Mouse (Mus musculus) forebrain, embryonic 16.5 days (tissue): ENCODE results near the gene Itga1. TPM values are rescaled to one million over a fixed set of nuclear protein-coding genes. Genes with fewer than 3 reads are reported as not detected.

Source experiments
- ATAC-seq: fragments of 200-750 bp; cut with Nextera tagmentation; 2 replicates; pipeline ENCODE4 v1.8.0; 2017; ENCODE audit warnings: mild to moderate bottlenecking, moderate library complexity
- H3K27ac ChIP-seq: fragments of 300-500 bp; sonication (generic); 2 replicates; pipeline ENCODE4 v1.5.1; 2014; ENCODE audit warnings: low read length, control low read depth
- H3K27me3 ChIP-seq: fragments of 300-500 bp; sonication (generic); replicated peaks from 2 replicates; pipeline ENCODE4 v1.6.1; 2014; ENCODE audit warnings: low read length; ENCODE audit not compliant: control insufficient read depth, insufficient read depth
- H3K36me3 ChIP-seq: fragments of 300-500 bp; sonication (generic); 2 replicates; pipeline ENCODE4 v1.6.1; 2014; ENCODE audit not compliant: control insufficient read depth, insufficient read depth
- H3K4me1 ChIP-seq: fragments of 300-500 bp; sonication (generic); replicated peaks from 2 replicates; pipeline ENCODE4 v1.6.1; 2014; ENCODE audit warnings: low read length; ENCODE audit not compliant: control insufficient read depth, insufficient read depth
- H3K4me2 ChIP-seq: fragments of 300-500 bp; sonication (generic); 2 replicates; pipeline ENCODE4 v1.6.1; 2014; ENCODE audit warnings: mild to moderate bottlenecking, low read length, control low read depth
- H3K4me3 ChIP-seq: fragments of 300-500 bp; sonication (generic); replicated peaks from 2 replicates; pipeline ENCODE4 v1.5.1; 2014; ENCODE audit warnings: mild to moderate bottlenecking, low read length, control low read depth
- H3K9ac ChIP-seq: fragments of 300-500 bp; sonication (generic); replicated peaks from 2 replicates; pipeline ENCODE4 v1.6.1; 2014; ENCODE audit warnings: low read depth, low read length, control low read depth
- H3K9me3 ChIP-seq: fragments of 300-500 bp; sonication (generic); 2 replicates; pipeline ENCODE4 v1.6.1; 2016; ENCODE audit warnings: low read length; ENCODE audit not compliant: control insufficient read depth
- WGBS: fragments of 180-500 bp; shearing (Covaris S2); extraction: QIAGEN DNeasy Blood & Tissue Kit; methylation state at CpG from one replicate; pipeline ENCODE4 v1.1.7; 2014; 5-methylcytosine and 5-hydroxymethylcytosine counted together
- polyA plus RNA-seq: library from polyadenylated mRNA; unstranded; fragments of >200 nt; fragmentation: Nextera tagmentation; extraction: Ambion mirVana; gene quantifications from 2 replicates; pipeline ENCODE4 v1.2.1, GENCODE M21; 2015

Gene Itga1
- polyA plus RNA-seq, 1 experiment from 2014 or later: 6.6 TPM

- Histone ChIP-seq H3K4me2 (no peak overlapping the region), H3K36me3 (no peaks in the 10 kb centered on the region), H3K4me3 (no peak overlapping the region), H3K27ac (no peak overlapping the region), H3K4me1 (no peaks in the 10 kb centered on the region), H3K9ac (no peak overlapping the region), H3K9me3 (no peaks in the 10 kb centered on the region), H3K27me3 (no peaks in the 10 kb centered on the region)
- 90% methylated on average over 2 of the region's 2 CpGs for WGBS
- ATAC-seq: no peak
Observed at GRCm38 (mm10) chr13:115130035-115130434, 28.3 kb upstream of the Itga1 start.

- H3K36me3 ChIP-seq: no peaks in the 10 kb centered on the region
- H3K9me3 ChIP-seq: no peaks in the 10 kb centered on the region
- no peak overlapping the region for H3K4me3 ChIP-seq
- H3K4me2 ChIP-seq: no peak overlapping the region
- H3K27me3 ChIP-seq: no peaks in the 10 kb centered on the region
- H3K9ac ChIP-seq: no peak overlapping the region
- H3K4me1 ChIP-seq: no peaks in the 10 kb centered on the region
- no peak for ATAC-seq
- no peak overlapping the region for H3K27ac ChIP-seq
- 57% methylated on average over 1 of the region's 1 CpGs for WGBS
Observed at GRCm38 (mm10) chr13:115127826-115128225, 26.1 kb upstream of the Itga1 start.

GRCm38 (mm10) chr13:115126534-115126933, 24.8 kb upstream of the Itga1 start:
- Histone ChIP-seq H3K9ac (no peak overlapping the region), H3K4me1 (no peaks in the 10 kb centered on the region), H3K27me3 (no peaks in the 10 kb centered on the region), H3K4me3 (no peak overlapping the region), H3K9me3 (no peaks in the 10 kb centered on the region), H3K27ac (no peak overlapping the region), H3K36me3 (no peaks in the 10 kb centered on the region), H3K4me2 (no peak overlapping the region)
- 98% methylated on average over 2 of the region's 2 CpGs for WGBS
- no peak for ATAC-seq

GRCm38 (mm10) chr13:115125130-115125529, 23.4 kb upstream of the Itga1 start:
- WGBS: 78% methylated on average over 4 of the region's 4 CpGs
- H3K9me3 ChIP-seq: no peaks in the 10 kb centered on the region
- ATAC-seq: no peak
- no peaks in the 10 kb centered on the region for H3K36me3 ChIP-seq
- H3K27me3 ChIP-seq: no peaks in the 10 kb centered on the region
- H3K27ac ChIP-seq: no peak overlapping the region
- no peak overlapping the region for H3K9ac ChIP-seq
- H3K4me1 ChIP-seq: no peaks in the 10 kb centered on the region
- H3K4me3 ChIP-seq: no peak overlapping the region
- H3K4me2 ChIP-seq: no peak overlapping the region

- ATAC-seq: no peak
- WGBS: 82% methylated on average over 1 of the region's 1 CpGs
- no peak overlapping the region for H3K4me3 ChIP-seq
- H3K4me2 ChIP-seq: no peak overlapping the region
- no peaks in the 10 kb centered on the region for H3K27me3 ChIP-seq
- no peak overlapping the region for H3K27ac ChIP-seq
- H3K4me1 ChIP-seq: no peaks in the 10 kb centered on the region
- no peaks in the 10 kb centered on the region for H3K9me3 ChIP-seq
- H3K36me3 ChIP-seq: no peaks in the 10 kb centered on the region
- no peak overlapping the region for H3K9ac ChIP-seq
Observed at GRCm38 (mm10) chr13:115124521-115124920, 22.8 kb upstream of the Itga1 start.

GRCm38 (mm10) chr13:115118756-115119155, 17.0 kb upstream of the Itga1 start:
- Histone ChIP-seq H3K4me3 (no peak overlapping the region), H3K36me3 (no peaks in the 10 kb centered on the region), H3K4me1 (no peaks in the 10 kb centered on the region), H3K27ac (no peak overlapping the region), H3K9me3 (no peaks in the 10 kb centered on the region), H3K9ac (no peak overlapping the region), H3K4me2 (no peak overlapping the region), H3K27me3 (no peaks in the 10 kb centered on the region)
- WGBS: 53% methylated on average over 5 of the region's 5 CpGs
- ATAC-seq: no peak

- no peak for ATAC-seq
- no peak overlapping the region for H3K9ac ChIP-seq
- H3K36me3 ChIP-seq: no peaks in the 10 kb centered on the region
- no peak overlapping the region for H3K4me3 ChIP-seq
- no peaks in the 10 kb centered on the region for H3K27me3 ChIP-seq
- no peaks in the 10 kb centered on the region for H3K4me1 ChIP-seq
- H3K9me3 ChIP-seq: no peaks in the 10 kb centered on the region
- 87% methylated on average over 3 of the region's 3 CpGs for WGBS
- no peak overlapping the region for H3K4me2 ChIP-seq
- H3K27ac ChIP-seq: no peak overlapping the region
Observed at GRCm38 (mm10) chr13:115118195-115118594, 16.4 kb upstream of the Itga1 start.

- 95% methylated on average over 3 of the region's 3 CpGs for WGBS
- ATAC-seq: no peak
- H3K9ac ChIP-seq: no peak overlapping the region
- H3K36me3 ChIP-seq: no peaks in the 10 kb centered on the region
- H3K9me3 ChIP-seq: no peaks in the 10 kb centered on the region
- no peak overlapping the region for H3K4me2 ChIP-seq
- no peaks in the 10 kb centered on the region for H3K4me1 ChIP-seq
- H3K27ac ChIP-seq: no peak overlapping the region
- no peak overlapping the region for H3K4me3 ChIP-seq
- H3K27me3 ChIP-seq: no peaks in the 10 kb centered on the region
Observed at GRCm38 (mm10) chr13:115116930-115117621, 15.3 kb upstream of the Itga1 start.

- Histone ChIP-seq H3K36me3 (no peaks in the 10 kb centered on the region), H3K27me3 (no peaks in the 10 kb centered on the region), H3K4me2 (no peak overlapping the region), H3K9ac (no peak overlapping the region), H3K9me3 (no peaks in the 10 kb centered on the region), H3K27ac (no peak overlapping the region), H3K4me3 (no peak overlapping the region), H3K4me1 (no peaks in the 10 kb centered on the region)
- no peak for ATAC-seq
- WGBS: 93% methylated on average over 4 of the region's 4 CpGs
Observed at GRCm38 (mm10) chr13:115109628-115110027, 7.9 kb upstream of the Itga1 start.

- no peak overlapping the region for H3K4me2 ChIP-seq
- H3K4me1 ChIP-seq: no peaks in the 10 kb centered on the region
- no peak overlapping the region for H3K9ac ChIP-seq
- no peaks in the 10 kb centered on the region for H3K27me3 ChIP-seq
- H3K9me3 ChIP-seq: no peaks in the 10 kb centered on the region
- 85% methylated on average over 8 of the region's 8 CpGs for WGBS
- H3K4me3 ChIP-seq: no peak overlapping the region
- H3K27ac ChIP-seq: no peak overlapping the region
- H3K36me3 ChIP-seq: no peaks in the 10 kb centered on the region
- no peak for ATAC-seq
Observed at GRCm38 (mm10) chr13:115107436-115107835, 5.7 kb upstream of the Itga1 start.
